Mouse (Mus musculus) megakaryocyte-erythroid progenitor cell, adult 5-6 weeks (primary cell): ENCODE results near the gene Mtch1. TPM values are rescaled to one million over a fixed set of nuclear protein-coding genes. Genes with fewer than 3 reads are reported as not detected.
A peak's percentile ranks its signal among the peaks of the same experiment; 100 is the strongest.

Source experiments
- ATAC-seq: replicated peaks from 2 replicates; pipeline ENCODE4 v1.8.0; 2016; ENCODE audit warnings: mild to moderate bottlenecking, inconsistent platforms; ENCODE audit not compliant: severe bottlenecking, poor library complexity, low FRiP score, low TSS enrichment
- total RNA-seq, 2 experiments: library from RNA; stranded (forward) in 1 of 2; stranded (reverse) in 1 of 2; fragments of 200-1000, 215-1000 nt in 1 of 2; fragments of >200 nt in 1 of 2; fragmentation: Nextera tagmentation in 1 of 2; gene quantifications; 2 replicates each; pipeline ENCODE4 v1.2.3; 2014 to 2017

Mtch1 gene
- total RNA-seq, 2 experiments from 2014 or later: 31.9 to 86.6 TPM

DNA sequence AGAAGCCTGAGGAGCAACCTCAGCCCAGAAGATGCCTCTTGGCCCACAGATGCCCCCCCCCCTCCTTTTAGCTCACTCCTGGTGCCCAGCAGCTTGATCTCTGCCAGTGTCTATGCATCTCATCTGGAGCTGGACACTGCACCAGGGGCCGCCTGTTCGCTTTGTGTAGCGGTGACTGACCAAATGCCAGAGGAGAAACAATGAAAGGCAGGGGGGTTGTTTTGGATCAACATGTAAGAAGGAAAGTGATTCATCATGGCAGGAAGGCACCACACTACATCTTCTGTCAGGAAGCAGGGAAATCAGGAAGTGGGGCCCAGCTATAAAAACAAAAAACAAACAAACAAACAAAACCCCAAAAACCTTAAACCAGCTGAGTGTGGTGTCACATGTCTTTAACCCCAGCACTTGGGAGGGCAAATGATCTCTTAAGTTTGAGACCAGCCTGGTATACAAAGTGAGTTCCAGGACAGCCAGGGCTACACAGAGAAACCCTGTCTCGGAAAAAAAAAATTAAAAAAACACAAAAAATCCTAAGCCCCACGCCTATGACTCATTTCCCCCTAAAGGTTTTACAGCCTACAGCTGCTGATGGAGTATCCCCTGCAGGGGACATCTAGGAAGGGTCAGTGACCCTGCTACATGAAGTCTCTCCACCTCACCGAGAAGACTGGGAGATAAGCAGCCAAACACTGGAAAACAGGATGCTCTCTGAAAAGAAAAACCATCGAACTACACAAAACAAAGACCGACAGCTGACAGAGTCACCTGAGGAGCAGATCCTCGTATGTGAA is 31.9 kb downstream of the Mtch1 start:
- no peak for ATAC-seq

DNA sequence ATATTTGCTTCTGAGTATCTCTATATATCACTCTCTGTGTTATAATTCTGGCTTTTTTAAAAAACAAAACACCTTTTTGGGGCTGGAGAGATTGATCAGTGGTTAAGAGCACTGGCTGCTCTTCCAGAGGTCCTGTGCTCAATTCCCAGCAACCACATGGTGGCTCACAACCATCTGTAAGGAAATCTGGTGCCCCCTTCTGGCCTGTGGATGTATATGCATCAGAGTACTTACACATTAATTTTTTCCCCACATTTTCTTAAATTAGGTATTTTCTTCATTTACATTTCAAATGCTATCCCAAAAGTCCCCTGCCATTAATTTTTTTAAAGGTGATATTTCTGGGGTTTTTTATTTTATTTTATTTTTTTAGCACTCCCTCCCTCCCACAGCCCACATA is 34.4 kb downstream of the Mtch1 start:
- no peak for ATAC-seq

DNA sequence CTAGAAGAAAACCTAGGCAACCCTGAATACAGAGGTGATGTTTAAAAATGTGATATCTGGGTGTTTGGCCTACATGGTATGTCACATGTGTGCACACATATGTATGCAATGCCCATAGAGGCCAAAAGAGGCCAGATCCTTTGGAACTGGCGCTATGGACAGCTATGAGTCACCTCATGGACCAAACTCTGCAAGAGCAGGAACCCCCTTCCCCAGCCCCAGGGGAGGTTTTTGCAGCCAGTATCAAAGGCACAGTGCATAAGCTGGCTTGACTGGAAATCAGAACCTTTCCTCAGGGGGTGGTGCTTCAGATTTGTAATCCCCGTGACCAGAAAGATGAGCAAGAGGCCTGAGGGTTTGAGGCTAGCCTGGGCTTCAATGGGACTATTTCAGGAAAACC is 35.7 kb downstream of the Mtch1 start:
- no peak for ATAC-seq

DNA sequence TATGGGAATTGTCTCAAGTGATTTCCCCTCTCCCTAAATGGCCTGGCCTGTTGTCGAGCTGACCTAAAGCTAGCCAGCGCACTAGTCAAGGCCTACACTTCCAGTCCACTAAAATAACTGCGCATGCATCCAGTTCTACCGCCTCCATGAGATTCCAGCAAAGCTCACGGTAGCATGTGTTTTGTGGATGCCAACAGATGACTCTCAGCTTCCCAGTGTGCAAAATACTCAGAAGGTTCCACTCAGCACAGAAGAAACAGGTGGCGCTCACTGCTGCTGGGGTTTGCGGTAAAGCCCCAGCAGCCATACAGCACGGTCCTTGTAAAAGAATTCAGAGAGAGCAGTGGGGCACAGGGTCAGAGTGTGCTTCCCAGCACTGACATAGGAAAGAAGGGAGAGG is 36.1 kb downstream of the Mtch1 start:
- ATAC-seq: no peak

DNA sequence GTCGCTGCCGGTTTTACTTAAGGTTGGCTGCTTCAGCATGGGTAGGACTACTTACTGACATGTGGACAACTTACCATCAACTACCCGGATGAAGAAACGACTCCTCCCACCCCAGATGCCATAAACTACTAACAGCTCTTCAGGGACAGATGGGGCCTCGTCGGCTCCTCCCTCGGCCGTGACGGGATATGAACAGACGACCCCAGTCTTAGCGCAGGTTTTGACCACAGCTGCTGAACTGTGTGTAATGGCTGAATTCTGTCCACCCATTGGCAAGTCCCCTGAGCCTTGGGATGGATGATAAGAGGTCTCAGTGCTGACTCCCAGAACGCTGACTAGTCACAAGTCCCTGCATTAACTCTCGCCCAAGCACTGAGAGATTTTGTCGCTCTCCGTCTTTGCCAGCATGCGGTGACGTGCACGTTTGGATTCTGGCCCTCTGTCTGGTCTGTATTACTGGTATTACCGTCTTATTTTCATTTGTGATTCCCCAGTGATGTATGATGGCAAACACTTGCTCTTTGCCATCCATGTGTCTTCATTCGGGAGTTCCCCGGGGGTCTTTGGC is 37.6 kb downstream of the Mtch1 start:
- ATAC-seq: no peak

DNA sequence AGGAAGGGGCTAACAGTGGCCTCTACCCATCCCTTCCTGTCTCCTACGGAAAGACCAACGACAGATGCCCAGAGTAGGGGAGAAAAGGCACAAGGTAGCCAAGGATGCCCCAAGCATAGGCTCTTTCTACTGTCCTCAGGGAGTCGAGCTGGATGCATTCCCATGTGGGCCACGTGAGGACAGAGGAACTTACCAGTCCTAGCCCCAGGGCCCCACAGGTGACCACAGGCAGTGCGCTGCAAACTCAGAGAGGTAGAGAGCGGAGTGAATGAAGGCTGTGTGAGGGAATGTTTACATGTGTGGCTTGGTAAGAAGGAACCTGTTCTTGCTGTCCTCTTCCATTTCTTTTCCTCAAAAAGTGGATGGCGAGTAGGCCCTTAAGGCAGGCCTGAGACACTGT is 41.9 kb downstream of the Mtch1 start:
- ATAC-seq: no peak

DNA sequence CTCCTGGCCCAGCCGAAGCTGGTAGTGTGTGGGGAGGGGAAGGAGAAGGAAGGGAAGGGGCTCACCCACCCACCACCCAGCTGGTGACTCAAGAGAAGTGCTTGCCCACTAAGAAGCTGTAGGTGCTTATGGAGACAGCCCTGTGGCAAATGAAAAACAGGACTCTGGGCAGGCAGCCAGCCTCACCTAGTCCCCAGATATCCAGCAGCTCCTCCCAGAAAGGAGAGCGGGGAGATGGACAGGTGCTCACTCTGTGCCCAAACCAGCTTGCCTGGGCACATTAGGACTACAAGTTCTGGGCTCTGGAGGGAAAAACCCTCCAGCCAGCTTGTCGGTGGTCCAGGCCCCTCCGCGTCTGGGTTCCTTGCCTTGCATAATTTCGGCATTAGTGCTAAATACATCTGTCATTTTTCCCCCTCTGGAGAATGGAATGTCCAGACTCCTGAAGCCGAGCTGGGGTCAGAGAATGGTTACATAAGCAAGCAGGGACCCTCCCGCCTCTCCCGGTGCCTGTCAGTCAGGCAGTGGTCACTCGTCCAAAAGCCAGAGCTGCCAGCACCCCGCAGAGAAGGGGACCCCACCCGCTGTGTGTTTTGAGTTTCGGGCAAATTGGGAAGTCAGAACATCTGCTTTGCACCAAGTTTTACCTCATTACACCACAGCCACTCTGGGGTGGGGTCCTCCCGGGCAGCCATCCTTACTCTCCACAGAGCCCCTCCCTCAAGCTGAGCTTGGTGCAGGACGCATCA is 42.5 kb downstream of the Mtch1 start:
- no peak for ATAC-seq

DNA sequence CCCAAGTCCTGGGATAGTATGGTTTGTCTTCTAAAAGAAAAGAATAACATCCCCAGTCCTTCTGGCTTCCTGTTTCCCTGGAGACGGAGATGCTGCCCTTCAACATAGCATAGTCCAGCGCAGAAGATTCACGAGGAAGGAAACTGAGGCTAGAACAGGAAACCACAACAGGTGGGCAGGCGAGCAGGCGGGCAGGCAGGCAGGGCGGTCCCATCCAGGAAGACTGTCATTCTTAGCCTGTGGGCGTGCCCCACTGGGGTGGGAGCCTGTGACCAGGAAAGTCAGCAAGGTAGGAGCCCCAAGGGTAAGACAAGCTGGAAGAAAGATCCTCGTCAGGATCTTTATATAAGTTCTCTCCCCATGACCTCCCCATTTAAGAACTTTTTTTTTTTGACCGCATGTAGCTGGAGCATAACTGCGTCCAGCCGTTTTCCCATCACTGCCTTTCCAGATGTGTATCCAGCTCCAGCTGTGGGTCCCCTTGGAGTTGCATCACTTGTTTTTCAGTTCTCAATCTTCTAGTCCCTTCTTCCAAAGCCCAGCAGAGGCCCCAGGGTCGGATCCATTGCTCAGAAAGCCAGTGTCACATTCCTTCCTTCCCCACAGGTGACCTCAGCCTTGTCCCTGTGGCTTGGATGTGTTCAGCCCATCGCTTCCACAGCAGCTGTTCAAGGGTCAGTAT is 43.2 kb downstream of the Mtch1 start:
- peak; percentile 34; the same call in 1 of the 2 replicates for ATAC-seq

DNA sequence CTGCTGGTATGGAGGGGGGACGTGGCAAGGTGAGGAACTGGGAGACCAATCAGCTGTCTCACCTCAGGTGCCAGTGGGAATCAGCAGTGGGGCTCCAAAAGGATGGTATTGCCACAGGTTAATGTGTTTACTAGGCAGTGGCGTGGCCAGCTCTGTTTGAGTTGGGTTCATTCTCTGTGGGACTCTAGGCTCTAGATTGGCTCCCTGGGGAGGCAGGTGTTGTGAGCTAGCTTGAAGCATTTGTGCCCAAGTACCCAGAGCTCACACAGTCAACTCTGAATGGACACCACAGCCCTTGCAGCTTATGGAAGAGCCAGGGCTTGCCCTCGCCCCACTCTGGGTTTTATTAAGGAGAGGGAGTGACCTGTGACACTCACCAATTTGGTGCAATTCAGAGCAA is 43.9 kb downstream of the Mtch1 start:
- no peak for ATAC-seq

DNA sequence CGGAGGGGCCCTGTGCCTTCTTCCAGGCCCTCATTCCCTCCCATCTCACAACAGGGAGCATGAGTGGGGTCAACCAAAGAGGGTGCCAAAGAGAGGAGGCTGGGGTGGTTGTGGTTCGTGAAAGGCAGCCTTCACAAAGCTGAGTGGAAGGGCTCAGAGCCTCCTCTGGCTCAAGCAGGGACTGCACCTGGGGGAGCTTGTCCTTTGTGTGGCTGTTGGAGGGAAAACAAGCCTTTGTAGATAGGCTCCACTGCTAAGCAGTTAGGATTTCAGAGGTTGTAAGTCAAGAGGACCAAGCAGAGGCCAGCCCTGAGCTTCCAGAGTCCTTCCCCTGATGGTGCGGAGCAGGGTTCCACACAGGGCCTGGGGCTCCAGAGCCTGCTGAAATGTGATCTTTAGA is 44.6 kb downstream of the Mtch1 start:
- ATAC-seq: peak; percentile 53; the same call in 1 of the 2 replicates

DNA sequence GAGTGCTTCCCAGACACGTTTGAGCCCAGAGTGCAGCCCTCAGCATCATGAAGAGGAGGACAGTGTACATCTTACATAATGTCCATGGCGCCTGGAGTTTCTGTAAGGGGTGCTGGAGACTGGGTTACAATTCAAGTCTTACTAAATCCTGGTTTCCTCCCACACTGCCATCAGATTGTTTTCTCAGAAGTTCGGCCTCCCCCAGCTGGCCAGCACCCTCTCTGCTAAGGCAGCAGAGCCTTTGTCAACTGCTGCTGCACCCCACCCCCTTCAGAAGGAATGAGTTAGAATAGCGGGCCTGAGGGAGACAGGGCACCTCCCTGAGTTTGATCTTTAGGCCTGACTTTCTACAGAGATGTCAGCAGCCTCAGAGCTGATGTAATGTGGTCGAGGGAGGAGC is 45.6 kb downstream of the Mtch1 start:
- no peak for ATAC-seq

DNA sequence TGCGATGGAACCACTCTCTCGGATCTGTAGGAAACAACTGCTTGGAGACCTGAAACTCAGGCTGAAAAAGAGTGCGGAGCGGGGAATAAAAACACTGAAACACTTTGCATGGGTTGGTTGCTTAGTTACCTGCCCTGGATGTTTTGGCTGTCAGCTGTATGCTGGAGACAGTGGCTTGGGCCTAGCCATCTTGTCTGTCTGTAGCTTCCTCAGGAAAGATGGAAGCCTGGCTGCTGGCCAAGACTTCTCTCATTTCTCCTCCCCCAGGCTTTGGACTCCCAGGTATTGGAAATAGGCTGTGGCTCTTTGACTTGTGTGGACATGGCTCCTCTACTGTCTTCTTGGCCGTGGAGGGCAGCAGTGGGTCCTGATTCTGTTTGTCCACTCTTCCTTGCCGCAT is 46.3 kb downstream of the Mtch1 start:
- no peak for ATAC-seq

DNA sequence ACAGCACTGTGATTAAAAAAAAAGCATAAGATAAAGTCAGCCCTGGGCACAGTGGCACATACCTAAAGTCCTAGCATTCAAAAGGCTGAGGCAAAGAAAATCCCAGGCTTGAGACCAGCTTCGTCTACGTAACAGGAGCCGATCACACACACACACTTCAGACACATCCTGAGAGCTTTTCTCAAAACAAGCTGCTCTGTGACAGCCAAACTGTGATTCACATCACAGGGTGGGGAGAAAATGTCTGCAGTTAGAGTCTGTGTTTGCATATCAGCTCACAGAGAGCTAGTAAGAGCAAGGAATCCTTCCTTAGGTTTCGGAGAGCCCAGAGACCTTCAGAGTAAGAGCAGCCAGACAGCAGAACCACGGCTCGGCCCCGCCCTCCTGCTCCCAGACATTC is 46.8 kb downstream of the Mtch1 start:
- ATAC-seq: no peak

DNA sequence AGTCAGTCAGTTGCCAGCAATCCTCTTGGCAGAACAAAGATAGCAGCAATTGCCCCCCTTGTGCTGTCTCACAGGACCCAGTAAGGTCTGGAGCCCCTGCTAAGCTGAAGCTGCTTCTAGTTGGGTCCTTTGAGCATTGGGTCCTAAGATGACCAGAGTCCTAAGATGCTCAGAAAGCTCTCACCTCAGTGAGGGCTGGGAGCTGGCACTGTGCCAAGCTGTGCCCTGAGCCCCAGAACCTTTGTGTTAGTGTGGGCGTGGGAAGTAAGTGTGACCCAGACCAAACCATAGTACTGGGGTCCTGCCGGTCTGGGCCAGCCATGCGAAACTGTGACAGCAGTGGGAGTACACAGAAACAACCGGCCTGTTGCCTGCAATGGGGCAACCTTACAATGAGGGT is 48.5 kb downstream of the Mtch1 start:
- ATAC-seq: no peak

DNA sequence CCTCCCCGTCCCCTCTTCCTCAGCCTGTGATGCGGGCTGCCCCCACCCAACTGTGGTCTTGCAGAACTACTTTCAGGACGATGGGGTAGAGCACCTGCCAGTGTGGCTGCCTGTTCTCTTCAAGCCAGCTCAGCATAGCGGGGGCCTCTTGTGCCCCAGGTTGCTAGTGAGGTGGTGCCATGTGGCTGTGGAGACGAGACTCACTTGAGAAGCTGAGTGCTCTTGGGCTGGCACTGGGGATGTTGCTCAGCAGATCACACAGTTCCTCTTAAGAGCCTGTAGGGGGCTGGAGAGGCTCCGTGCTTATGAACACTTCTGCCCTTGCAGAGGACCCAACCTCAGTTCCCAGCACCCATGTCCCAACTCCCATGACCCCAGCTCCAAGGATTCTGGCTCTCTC is 49.9 kb downstream of the Mtch1 start:
- no peak for ATAC-seq

DNA sequence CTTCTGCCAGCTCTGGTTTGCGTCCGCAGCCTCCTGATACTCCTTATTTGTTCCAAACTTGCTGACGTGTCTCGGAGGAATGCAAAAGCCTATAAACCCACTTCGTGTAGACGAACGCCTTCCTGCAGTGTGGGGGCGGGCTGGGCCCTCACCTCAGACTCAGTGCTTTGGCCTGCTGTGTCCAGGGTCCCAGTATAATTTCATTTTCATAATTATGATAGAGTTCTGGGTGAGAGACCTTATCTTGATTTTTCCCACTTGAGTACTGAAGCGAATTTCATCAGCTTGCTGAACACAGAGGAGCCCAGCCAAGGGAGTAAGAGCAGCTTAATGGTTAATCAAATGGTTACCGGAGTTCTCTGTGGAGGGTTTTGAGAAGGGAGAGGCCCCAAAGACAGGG is 50.4 kb downstream of the Mtch1 start:
- ATAC-seq: no peak

DNA sequence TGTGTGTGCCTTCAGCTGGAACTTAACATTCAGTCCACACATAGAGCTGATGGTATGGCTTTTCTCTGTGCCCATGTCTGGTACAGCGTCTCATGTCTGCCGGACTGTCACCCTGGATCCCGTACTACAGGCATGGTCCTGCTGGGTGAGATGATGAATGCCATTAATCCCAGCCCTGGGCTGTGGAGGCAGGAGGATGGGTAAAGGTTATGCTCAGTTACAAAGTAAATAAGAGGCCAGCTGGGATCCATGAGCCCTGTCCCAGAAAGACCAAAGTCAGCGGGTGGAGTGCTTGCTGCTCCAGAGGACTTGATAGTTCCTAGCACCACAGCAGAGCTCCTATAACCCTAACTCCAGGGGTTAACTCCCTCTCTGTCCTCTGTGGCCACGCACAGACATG is 51.9 kb downstream of the Mtch1 start:
- ATAC-seq: no peak

DNA sequence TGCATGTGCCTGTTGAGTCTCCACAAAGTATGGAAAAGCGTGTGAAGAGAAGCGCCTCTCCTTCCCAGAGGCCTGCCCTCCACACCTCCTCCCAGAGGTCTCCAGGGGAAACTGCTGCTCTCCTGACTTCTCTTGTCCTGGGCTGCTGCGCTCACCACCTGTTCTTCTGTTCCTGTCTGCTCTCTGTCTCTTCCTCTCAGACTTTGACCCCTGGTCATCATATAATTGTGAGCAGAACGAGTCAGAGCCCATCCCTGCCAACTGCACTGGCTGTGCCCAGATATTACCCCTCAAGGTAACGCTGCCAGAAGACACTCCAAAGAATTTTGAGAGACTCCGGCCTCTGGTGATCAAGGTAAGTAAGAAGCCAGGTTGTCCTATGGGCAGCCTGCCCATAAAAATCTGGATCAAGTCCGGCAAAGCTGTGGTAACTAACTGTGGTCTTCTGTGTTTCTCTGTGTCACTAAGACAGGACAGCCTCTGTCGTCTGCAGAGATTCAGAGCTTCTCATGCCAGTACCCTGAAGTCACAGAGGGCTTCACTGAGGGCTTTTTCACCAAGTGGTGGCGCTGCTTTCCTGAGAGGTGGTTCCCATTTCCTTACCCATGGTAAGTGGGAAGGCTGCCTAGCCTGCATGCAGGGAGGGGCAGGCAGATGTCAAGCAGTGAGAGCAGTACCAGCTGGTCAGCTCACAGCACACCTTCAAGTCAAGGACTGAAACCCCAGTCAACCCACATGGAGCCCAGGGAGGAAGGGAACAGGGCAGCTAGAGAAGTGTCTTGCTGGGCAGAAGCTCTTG is 53.7 kb downstream of the Mtch1 start:
- 0 out of 2 replicates have a peak, but pooled peaks have one; percentile 16 for ATAC-seq

DNA sequence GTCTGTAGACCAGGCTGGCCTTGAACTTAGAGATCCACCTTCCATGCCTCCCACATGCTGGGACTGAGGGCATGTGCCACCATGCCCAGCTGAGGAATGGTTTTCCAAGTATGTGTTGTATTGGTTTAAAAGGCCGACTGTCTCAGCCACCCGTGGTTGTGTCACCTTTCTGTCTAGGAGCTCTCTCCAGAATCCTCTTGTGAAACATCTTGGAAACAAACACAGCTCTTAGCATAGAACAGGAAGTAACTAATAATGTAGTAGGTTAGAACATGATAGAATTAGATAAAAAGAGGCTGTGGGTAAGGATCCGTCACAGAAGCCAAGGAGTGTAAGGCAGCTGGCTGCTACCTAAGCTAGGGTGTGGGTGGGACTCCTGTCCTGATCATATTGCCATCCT is 54.7 kb downstream of the Mtch1 start:
- ATAC-seq: no peak
